Mouse (Mus musculus): ENCODE measurements around the gene Map3k5.
A peak's percentile ranks its signal among the peaks of the same experiment; 100 is the strongest.

- TF ChIP-seq CHD1 (IDR thresholded peaks at IDR 0.05; ENCODE audit: low read depth, low read length) (no peak), MAX (IDR thresholded peaks at IDR 0.05; ENCODE audit: low read length) (no peak), CTCF (conservative IDR thresholded peaks at IDR 0.05 in 1 of 2, IDR thresholded peaks at IDR 0.05 in 1 of 2; ENCODE audit: low read depth in 2 of 2, low read length in 2 of 2) (0 out of 4 replicates have a peak, but pooled peaks of 1 of the 2 experiments have one; percentile 1), POLR2A (IDR thresholded peaks at IDR 0.05; ENCODE audit: low read depth, low read length) (no peak), HCFC1 (IDR thresholded peaks at IDR 0.05; ENCODE audit: low read depth, low read length) (no peak), SIN3A (IDR thresholded peaks at IDR 0.05; ENCODE audit: low read length) (no peak; the same call in 1 of the 2 replicates), EP300 (IDR thresholded peaks at IDR 0.05; ENCODE audit: low read length) (no peak)
Observed at GRCm38 (mm10) chr10:19934384-19935294, at the start of gene Map3k5.

All from CH12.LX (cell line).